Mouse (Mus musculus): Measurements from ENCODE around the gene Reln.

The Reln gene

DNA sequence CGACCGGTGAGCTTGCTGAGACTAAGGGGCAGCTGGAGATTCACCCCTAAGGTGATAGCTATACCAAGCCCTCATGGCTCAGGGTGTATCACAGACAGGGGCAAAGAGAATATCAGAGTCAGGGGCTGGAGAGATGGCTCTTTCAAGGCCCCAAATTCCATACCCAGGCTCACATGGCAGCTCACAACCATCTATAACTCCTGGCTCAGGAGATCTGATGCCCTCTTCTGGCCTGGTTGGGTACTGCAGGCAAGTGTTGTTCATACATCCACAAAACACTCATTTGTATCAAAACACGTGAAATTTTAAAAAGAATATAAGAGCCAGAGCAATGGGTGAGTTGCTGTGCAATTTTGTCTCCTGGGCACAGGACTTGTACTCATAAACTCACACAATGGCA is 17.3 kb downstream of the Reln start:
- peak; percentile 48 for DNase-seq (ENCODE audit: low read depth, low spot score)
- Histone ChIP-seq H3K27me3 (ENCODE audit: control insufficient read depth, insufficient read depth, low read length, poor library complexity, severe bottlenecking) (no peaks in the 10 kb centered on the region; the same call in 1 of the 2 replicates), H3K36me3 (ENCODE audit: control insufficient read depth, insufficient read depth, low read length, poor library complexity, severe bottlenecking) (no peaks in the 10 kb centered on the region)

- DNase-seq (ENCODE audit: low read depth, low spot score): no peak
- no peaks in the 10 kb centered on the region for H3K27me3 ChIP-seq (ENCODE audit: control insufficient read depth, insufficient read depth, low read length, poor library complexity, severe bottlenecking)
Measured at GRCm38 (mm10) chr5:22323801-22324200, 20.7 kb downstream of the Reln start.

DNA sequence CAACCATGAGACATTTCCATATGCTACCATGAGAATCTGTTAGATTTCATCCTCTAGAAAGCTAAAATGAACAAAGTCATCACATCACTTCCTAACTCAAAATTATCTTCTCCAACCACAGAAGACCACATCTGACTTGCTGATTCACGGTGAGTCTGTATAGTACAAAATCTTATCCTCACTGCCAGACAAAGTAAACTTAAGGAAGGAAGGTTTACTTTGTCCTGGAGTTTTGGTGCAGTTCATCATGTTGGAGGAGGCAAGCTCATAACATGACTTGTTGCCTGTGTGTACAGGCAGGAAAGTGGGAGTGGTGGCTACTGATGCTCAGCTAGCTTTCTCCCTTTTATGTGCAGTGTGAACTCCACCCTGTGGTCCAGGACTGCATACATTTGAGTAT is 26.7 kb downstream of the Reln start:
- Histone ChIP-seq H3K27me3 (ENCODE audit: control insufficient read depth, insufficient read depth, low read length, poor library complexity, severe bottlenecking) (no peaks in the 10 kb centered on the region), H3K36me3 (ENCODE audit: control insufficient read depth, insufficient read depth, low read length, poor library complexity, severe bottlenecking) (no peaks in the 10 kb centered on the region)
- DNase-seq (ENCODE audit: low read depth, low spot score): no peak

More at GRCm38 (mm10) chr5:22323801-22324200, 20.7 kb downstream of the Reln start:
- H3K36me3 ChIP-seq (ENCODE audit: control insufficient read depth, insufficient read depth, low read length, poor library complexity, severe bottlenecking): no peaks in the 10 kb centered on the region

DNA sequence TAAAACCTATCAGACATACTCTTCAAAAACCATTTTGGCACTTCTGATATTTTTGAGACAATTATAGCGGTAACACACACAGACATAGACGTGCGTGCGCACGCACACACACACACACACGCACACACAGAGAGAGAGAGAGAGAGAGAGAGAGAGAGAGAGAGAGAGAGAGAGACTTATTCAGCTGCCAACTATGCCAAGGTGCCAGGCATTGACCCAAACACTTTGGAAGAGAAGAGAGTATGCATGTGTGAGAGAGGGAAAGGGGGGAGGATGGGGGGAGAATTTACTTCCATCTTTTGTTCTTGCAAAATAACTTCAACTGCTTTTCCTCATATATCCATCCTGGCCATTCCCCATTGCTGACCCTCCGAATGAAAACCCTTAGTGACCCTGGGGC is 28.0 kb downstream of the Reln start:
- H3K36me3 ChIP-seq (ENCODE audit: control insufficient read depth, insufficient read depth, low read length, poor library complexity, severe bottlenecking): no peaks in the 10 kb centered on the region
- H3K27me3 ChIP-seq (ENCODE audit: control insufficient read depth, insufficient read depth, low read length, poor library complexity, severe bottlenecking): no peaks in the 10 kb centered on the region
- DNase-seq (ENCODE audit: low read depth, low spot score): no peak

DNA sequence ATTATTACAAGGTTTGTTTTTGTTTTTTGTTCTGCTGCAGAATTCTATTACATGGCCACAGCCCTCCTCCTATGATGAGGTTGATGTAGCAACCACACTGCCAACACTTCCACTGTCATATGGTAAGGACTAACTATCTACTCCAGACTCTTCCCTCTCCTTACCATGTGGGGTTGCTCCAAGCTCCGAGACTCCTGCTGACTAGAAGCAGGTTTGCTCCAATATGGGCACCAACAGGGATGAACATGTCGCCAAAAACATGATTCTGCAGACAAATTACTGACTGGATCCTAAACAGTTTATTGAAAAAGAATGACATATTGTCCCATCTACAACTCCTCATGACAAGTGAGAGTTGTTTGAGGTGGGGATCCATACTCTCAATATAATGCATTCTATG is 28.5 kb downstream of the Reln start:
- DNase-seq (ENCODE audit: low read depth, low spot score): no peak
- H3K27me3 ChIP-seq (ENCODE audit: control insufficient read depth, insufficient read depth, low read length, poor library complexity, severe bottlenecking): no peaks in the 10 kb centered on the region
- H3K36me3 ChIP-seq (ENCODE audit: control insufficient read depth, insufficient read depth, low read length, poor library complexity, severe bottlenecking): no peaks in the 10 kb centered on the region

DNA sequence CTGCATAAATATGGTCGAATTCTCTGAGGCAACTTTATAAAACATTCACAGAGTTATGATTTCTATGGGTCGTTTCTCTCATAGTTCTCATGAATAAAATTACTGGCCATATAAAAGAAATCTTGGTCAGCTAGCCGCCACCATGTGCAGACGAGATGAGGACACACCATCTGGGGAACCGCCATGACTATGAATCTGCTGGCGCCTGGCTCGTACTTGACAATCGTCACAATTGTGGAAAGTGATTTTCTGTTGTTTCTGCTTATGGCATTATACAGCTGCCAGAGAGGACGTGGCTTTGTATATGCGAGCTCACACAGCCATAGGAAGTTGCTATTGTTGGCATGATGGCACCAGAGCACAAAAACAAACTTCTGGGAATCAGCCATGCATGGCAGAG is 31.5 kb downstream of the Reln start:
- no peak for DNase-seq (ENCODE audit: low read depth, low spot score)
- Histone ChIP-seq H3K36me3 (ENCODE audit: control insufficient read depth, insufficient read depth, low read length, poor library complexity, severe bottlenecking) (no peaks in the 10 kb centered on the region), H3K27me3 (ENCODE audit: control insufficient read depth, insufficient read depth, low read length, poor library complexity, severe bottlenecking) (no peaks in the 10 kb centered on the region)

GRCm38 (mm10) chr5:22311046-22311445 is 33.5 kb downstream of the Reln start:
- no peaks in the 10 kb centered on the region for H3K36me3 ChIP-seq (ENCODE audit: control insufficient read depth, insufficient read depth, low read length, poor library complexity, severe bottlenecking)
- no peaks in the 10 kb centered on the region for H3K27me3 ChIP-seq (ENCODE audit: control insufficient read depth, insufficient read depth, low read length, poor library complexity, severe bottlenecking)
- no peak for DNase-seq (ENCODE audit: low read depth, low spot score)

DNA sequence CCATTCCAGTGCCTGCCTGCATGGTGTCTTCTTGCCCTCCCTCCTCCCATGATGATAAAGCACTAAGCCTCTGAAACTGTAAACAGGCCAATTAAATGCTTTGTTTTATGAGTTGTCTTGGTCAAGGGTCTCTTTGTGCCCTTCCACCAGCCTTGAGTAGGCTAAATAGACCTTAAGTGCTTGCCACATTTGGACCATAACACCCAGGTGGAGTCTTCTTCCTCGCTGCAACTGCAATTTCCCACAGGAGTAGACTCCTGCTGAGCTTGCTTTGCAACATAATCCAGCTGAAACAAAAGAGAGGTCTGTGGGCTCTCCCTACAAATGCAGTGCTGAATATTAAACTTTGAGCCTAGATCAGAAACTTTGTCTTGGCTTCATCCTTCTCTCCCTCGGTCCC is 35.5 kb downstream of the Reln start:
- DNase-seq (ENCODE audit: low read depth, low spot score): no peak

GRCm38 (mm10) chr5:22307853-22308252 is 36.6 kb downstream of the Reln start:
- no peak for DNase-seq (ENCODE audit: low read depth, low spot score)
- H3K36me3 ChIP-seq (ENCODE audit: control insufficient read depth, insufficient read depth, low read length, poor library complexity, severe bottlenecking): no peaks in the 10 kb centered on the region

More for the DNA sequence above, 35.5 kb downstream of the Reln start:
- no peaks in the 10 kb centered on the region for H3K36me3 ChIP-seq (ENCODE audit: control insufficient read depth, insufficient read depth, low read length, poor library complexity, severe bottlenecking)
- H3K27me3 ChIP-seq (ENCODE audit: control insufficient read depth, insufficient read depth, low read length, poor library complexity, severe bottlenecking): no peaks in the 10 kb centered on the region

GRCm38 (mm10) chr5:22307072-22307471 is 37.4 kb downstream of the Reln start:
- no peaks in the 10 kb centered on the region for H3K36me3 ChIP-seq (ENCODE audit: control insufficient read depth, insufficient read depth, low read length, poor library complexity, severe bottlenecking)
- H3K27me3 ChIP-seq (ENCODE audit: control insufficient read depth, insufficient read depth, low read length, poor library complexity, severe bottlenecking): no peaks in the 10 kb centered on the region
- DNase-seq (ENCODE audit: low read depth, low spot score): no peak

More at GRCm38 (mm10) chr5:22307853-22308252, 36.6 kb downstream of the Reln start:
- H3K27me3 ChIP-seq (ENCODE audit: control insufficient read depth, insufficient read depth, low read length, poor library complexity, severe bottlenecking): no peaks in the 10 kb centered on the region

DNA sequence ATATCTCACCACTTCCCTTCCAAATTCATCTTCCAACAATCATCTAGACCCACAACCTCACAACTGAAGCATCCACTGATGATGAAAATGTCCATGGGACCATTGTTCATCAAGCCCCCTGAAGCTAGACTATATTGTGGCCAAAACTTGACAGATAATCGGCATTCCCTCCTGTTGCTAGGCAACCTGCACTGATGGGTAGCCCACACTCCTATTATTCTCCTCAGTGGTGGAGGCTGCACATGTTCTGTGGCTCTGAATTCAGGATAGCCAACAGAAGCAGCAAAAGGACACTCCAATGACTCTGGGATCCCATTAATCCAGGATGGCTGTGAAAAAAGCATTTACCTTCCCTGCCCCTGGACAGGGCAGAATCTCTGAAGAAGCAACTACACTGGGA is 40.8 kb downstream of the Reln start:
- H3K36me3 ChIP-seq (ENCODE audit: control insufficient read depth, insufficient read depth, low read length, poor library complexity, severe bottlenecking): no peaks in the 10 kb centered on the region
- DNase-seq (ENCODE audit: low read depth, low spot score): no peak
- H3K27me3 ChIP-seq (ENCODE audit: control insufficient read depth, insufficient read depth, low read length, poor library complexity, severe bottlenecking): no peaks in the 10 kb centered on the region

GRCm38 (mm10) chr5:22302309-22302708 is 42.2 kb downstream of the Reln start:
- DNase-seq (ENCODE audit: low read depth, low spot score): no peak
- H3K36me3 ChIP-seq (ENCODE audit: control insufficient read depth, insufficient read depth, low read length, poor library complexity, severe bottlenecking): no peaks in the 10 kb centered on the region
- H3K27me3 ChIP-seq (ENCODE audit: control insufficient read depth, insufficient read depth, low read length, poor library complexity, severe bottlenecking): no peaks in the 10 kb centered on the region

DNA sequence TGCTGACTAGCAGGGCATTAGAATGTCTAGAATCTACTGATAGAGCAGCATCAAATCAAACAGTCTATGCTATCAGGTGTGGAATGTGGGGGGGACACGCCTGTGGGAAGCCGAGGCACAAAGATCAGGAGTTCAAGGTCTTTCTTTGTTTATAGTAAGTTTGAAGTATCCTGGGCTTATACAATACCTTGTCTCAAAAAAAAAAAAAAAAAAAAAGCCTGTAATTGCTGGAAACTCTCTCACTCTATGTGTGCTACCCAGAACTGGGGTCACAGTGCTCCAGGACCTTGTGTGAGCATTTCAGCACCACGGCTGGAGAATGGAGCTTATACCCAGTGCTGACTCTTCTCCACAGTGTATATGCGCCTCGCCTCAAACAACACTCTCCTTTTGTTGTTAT is 43.7 kb downstream of the Reln start:
- H3K36me3 ChIP-seq (ENCODE audit: control insufficient read depth, insufficient read depth, low read length, poor library complexity, severe bottlenecking): no peaks in the 10 kb centered on the region
- H3K27me3 ChIP-seq (ENCODE audit: control insufficient read depth, insufficient read depth, low read length, poor library complexity, severe bottlenecking): no peaks in the 10 kb centered on the region
- DNase-seq (ENCODE audit: low read depth, low spot score): no peak

- Histone ChIP-seq H3K27me3 (ENCODE audit: control insufficient read depth, insufficient read depth, low read length, poor library complexity, severe bottlenecking) (no peaks in the 10 kb centered on the region), H3K36me3 (ENCODE audit: control insufficient read depth, insufficient read depth, low read length, poor library complexity, severe bottlenecking) (no peaks in the 10 kb centered on the region)
- DNase-seq (ENCODE audit: low read depth, low spot score): no peak
Measured at GRCm38 (mm10) chr5:22300046-22300445, 44.5 kb downstream of the Reln start.

GRCm38 (mm10) chr5:22295161-22295560 is 49.3 kb downstream of the Reln start:
- no peaks in the 10 kb centered on the region for H3K27me3 ChIP-seq (ENCODE audit: control insufficient read depth, insufficient read depth, low read length, poor library complexity, severe bottlenecking)
- no peak for DNase-seq (ENCODE audit: low read depth, low spot score)
- no peaks in the 10 kb centered on the region for H3K36me3 ChIP-seq (ENCODE audit: control insufficient read depth, insufficient read depth, low read length, poor library complexity, severe bottlenecking)

GRCm38 (mm10) chr5:22291409-22291808 is 53.1 kb downstream of the Reln start:
- Histone ChIP-seq H3K27me3 (ENCODE audit: control insufficient read depth, insufficient read depth, low read length, poor library complexity, severe bottlenecking) (no peaks in the 10 kb centered on the region), H3K36me3 (ENCODE audit: control insufficient read depth, insufficient read depth, low read length, poor library complexity, severe bottlenecking) (no peaks in the 10 kb centered on the region)
- no peak for DNase-seq (ENCODE audit: low read depth, low spot score)
